Mouse (Mus musculus) natural killer cell, adult 2 months (primary cell): ENCODE results near the gene Gls.

Source experiments
- DNase-seq, 2 experiments: peaks; one replicate each; pipeline ENCODE4 v3.0.0; 2022; ENCODE audit warnings: low spot score in 2 of 2

Gls gene

DNA sequence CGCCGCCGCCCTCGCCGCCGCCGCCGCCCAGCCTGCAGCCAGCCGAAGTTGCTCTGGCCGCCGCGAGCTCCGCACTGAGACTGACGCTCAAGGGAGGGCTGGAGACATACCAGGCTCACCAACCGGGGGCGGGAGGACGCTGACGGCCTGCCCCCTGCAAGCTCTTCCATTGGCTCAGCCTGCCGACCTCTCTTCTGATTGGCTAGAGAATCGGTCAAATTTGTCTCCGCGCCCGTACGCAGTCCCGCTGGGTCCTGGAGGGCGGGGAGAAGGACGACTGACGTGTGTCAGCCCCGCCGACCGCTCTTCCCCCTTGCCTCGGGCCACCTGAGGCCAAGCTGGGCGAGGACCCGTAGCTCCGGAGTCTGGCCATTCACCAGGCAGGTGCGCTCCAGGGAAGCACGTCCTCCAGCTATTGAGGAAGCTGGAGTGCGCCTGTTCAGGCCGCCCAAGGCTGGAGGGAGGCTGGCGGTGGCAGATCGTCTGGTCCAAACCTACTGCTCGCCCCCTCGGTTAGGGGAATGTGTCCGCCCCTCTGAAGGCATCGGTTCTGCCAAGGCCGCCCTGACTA is at the start of gene Gls:
Gls (minus strand) TSS at position 90 of the 571 bp plus-strand sequence.
- DNase-seq, result peak; percentile 96

DNA sequence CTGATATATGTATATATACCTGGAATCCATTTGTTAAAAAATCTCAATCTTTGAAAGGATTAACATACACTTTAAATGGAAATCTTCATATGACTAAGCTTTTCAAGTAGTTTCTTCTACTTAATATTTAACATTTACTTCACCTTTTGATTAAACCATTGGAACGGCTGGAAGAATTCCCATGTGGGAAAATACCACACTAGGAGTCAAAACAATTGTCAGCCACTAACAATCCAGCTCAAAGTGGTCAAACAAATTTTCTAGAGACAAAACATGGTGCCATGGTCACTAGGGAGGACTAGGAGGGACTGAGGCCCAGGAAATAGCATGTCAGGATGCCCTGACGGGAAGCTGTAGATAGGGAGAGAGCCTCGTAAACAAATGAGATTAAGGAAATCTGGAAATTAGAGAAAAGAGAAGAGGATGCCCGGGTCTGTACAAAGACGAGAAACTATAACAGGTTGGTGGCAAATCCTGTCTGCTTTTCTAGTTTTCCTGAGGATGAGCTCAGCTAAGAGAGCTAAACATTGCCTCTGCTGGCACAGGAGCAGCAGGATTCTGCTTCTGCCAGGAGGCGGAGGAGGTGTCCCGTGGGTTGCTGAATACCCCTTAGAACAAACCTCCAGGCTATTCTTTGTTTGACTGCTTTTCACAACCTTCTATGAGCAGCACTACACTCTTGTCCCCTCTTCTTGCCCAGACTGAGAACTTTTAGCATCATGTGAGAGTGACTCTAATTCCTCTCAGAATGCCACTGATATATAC is 47.0 kb upstream of the Gls start:
- DNase-seq, result no peak

DNA sequence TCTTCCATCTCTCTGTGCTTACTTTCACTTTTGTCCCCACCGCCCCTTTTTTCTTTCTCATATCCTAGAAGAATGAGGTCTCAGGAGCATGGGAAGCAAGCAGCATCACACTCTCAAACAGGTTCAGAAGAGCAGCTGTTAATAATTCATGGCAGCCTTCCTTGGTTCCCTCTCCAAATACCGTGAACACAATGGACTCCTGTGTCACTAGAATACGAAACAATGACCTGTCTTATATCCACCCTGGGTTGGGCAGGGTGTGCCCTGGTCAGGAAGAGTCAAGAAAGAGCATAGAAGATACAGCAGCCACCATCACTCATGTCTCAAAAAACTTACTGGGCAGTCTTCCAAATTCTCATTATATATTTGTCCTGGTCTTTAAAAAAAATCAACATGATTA is 46.3 kb upstream of the Gls start:
- DNase-seq, result no peak

- no peak for DNase-seq
These were observed 45.0 kb upstream of the Gls start for GRCm38 (mm10) chr1:52278073-52278472.

DNA sequence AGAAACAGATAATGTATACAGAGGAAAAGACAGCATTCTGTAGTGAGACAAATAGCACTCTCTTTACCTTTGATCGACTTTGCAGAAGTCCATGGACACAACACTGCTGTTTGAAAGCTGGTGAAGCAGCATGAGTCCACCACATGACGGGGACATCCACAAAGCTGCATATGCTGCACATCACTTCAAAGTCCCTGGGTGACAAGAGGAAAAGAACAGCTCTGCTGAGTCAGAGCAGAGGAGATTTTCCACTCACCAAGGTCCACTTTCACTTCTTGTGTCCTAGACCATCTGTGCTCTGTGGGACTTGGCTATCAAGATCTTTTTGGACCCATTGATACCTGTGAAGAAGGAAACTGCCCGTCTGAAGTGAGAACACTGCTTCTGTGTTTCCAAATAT is 41.2 kb upstream of the Gls start:
- DNase-seq, result no peak

DNA sequence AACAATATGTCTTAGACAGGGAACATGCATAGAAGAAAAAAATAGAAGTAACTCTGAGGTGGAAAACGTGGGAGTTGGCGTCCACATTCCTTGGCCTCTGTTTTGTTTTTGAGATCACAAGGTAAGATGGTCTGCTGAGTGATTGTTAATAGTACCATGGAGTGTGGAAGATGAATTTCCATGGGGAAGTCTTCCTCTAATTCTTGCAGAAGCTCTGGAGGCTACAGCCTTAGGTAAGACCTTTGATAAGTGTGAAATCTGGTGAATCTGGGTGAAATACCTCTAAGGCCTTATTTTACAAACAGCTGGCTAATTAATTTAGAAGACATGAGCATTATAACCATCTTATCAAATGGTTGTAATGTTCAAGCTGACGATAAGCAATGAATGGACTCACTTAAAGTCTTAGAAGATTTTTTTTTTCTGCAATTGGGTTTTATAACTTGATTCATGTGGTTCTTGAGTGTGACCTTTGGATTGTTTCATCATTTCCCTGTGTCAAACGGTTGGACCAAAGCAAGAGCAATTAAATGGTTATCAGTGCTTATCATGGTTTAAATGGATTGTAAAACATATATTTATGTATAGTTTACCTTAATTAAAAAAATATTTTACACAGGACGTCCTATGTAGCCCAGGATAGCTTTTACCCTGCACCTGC is 39.1 kb upstream of the Gls start:
- DNase-seq, result no peak

DNA sequence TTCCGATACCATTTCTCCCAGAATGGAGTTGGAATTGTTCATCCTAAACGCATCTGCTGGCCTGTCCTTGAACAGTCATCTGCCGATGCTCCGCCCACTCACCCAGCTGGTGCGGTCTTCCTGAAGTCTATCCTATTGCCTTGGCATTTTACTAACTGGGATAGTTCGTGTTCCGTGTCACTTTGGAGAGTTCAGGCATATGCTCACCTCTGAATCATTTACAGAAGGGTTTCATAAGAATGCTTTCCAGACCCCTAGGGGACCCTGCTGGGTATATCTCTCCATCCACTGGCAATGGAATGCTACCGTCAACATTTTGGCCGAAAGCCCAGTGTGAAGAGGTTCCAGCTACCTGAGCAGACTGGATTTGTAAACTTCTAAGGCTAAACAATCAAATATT is 37.3 kb upstream of the Gls start:
- no peak for DNase-seq

- no peak for DNase-seq
These were observed 36.6 kb upstream of the Gls start for GRCm38 (mm10) chr1:52269596-52269995.

DNA sequence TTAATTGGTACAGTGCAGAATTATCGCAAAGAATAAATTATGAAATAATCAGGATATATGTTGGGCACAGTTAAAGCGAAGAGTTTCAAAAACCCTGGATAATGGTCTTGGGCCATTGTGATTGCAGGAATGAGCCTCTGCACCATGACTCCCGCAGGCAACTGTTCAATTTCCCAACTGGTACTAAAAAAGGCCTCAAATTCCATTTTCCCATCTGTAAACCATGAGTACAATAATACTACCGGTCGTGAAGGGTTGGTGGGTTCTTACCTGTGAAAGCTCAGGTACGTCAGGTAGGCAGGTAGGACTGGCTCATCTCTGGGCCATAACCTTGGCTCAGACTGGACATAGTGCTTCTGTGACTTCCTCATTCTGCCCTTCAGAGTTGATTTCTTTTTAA is 35.0 kb upstream of the Gls start:
- no peak for DNase-seq

- DNase-seq, result peak; percentile 58 to 67
These were observed 34.6 kb upstream of the Gls start for GRCm38 (mm10) chr1:52267606-52268005.

- no peak for DNase-seq
These were observed 33.0 kb upstream of the Gls start for GRCm38 (mm10) chr1:52265886-52266516.

- DNase-seq, result no peak
These were observed 31.3 kb upstream of the Gls start for GRCm38 (mm10) chr1:52264290-52264689.

DNA sequence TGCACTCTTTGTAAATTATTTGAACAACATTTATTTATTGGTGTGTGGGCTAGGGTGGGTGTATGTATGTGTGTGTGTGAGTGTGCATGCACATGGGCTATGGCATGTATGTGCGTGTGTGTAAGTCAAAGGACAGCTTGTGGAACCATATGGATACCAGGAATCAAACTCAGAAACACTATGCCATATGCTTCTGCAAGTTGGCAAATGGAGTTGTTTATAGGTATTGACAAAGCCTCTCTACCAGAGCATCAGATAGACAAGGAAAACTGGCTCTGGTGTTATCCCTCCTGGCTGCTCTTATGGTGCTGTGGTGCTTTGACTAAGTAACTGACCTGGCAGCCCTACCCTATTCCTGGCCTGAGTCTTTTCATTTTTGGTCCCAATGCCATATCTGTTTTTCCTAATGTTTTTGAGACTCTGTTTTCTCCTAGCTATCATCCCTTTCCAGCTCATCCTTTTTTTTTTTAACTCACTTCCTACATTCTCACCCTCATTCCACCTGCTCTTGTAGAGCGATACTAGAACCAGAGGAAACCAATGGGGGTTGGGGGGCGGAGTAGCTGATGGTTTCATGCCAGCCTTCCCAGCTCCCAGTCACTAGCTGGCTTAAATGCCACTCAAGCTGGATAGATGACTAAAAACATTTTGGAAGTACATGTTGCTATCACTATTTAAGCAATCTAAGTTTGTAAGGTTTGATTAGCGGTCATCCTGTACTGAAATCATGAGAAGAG is 27.5 kb upstream of the Gls start:
- DNase-seq, result no peak

DNA sequence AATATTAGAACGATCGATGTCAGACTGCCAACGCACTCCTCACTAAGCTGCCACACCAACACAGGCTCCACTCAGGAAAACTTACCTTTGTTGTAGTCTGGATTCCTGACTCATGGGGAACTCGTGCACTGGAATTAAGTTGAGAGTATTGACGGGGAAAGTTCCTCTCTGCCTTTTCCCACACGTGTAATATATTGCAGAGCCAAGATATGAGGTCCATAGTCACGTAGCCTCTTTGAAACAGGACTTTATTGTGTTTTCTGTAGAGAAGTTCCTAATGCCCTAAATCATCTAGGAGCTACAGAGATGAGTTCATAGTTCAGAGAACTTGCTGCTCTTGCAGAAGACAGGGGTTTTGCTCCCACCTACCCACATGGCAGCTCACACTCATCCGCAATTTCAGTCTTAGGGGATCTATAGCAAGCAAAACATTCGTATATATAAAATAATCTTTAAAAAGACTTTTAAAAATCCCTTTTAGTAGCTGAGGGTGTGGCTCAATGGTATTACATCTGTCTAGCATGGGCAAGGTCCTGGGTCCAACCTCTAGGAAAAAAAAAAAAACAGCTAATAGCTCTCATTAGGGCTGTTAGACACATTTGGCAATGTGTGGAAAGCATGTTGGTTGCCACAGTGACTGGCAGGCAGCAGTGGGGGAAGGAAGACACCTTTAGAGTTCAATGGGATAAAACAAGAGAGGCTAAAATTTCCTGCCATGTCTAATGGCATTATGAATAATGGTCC is 25.1 kb upstream of the Gls start:
- no peak for DNase-seq

- DNase-seq, result no peak
These were observed 23.9 kb upstream of the Gls start for GRCm38 (mm10) chr1:52256916-52257315.

DNA sequence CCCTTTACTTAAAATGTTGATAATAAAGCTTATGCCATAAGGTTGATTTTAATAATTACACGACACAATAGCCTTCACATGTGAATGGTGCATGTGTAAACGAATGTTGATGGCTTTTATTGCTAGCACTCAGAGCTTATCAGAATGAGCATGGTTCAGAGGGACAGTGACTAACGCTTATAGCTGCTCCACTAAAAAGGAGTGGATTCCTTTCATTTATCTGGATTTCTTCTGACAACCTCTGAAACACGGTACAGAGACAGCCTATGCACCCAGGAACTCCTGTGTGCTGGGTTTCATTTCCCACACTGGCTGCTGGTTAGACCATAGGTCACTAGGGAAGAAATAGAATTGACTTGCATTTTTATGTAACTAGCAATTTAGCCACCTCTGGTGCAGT is 23.2 kb upstream of the Gls start:
- no peak for DNase-seq

GRCm38 (mm10) chr1:52254411-52254810 is 21.4 kb upstream of the Gls start:
- DNase-seq, result no peak

DNA sequence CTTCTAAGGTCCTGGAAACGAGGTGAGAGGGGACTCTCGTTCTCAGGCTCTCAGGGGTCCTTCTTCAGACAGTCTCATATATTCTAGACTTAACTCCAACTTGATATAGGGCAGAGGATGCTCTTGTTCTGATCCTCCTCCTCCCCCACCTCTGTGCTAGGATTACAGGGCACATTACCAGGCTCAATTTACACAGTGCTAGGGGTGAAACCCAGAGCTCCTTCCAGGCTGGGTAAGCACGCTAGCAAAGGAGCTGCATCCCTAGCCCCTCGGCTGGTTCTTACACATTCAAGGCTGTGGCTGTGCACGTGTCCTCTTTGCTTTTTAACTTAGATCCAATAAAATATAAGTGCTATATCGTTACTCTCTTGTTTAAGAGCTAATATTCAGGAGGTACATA is 20.4 kb upstream of the Gls start:
- no peak for DNase-seq

- no peak for DNase-seq
These were observed 19.4 kb upstream of the Gls start for GRCm38 (mm10) chr1:52252447-52252846.

- no peak for DNase-seq
These were observed 18.2 kb upstream of the Gls start for GRCm38 (mm10) chr1:52251038-52251735.
